Mouse (Mus musculus): ENCODE measurements around the gene Zfp426.

Gene Zfp426

GRCm38 (mm10) chr9:20453647-20454046 lies 38.9 kb downstream of the Zfp426 start:
- DNase-seq = no peak

- no peak for DNase-seq
These were observed 41.1 kb downstream of the Zfp426 start for GRCm38 (mm10) chr9:20451493-20451892.

- no peak for DNase-seq
These were observed 49.3 kb downstream of the Zfp426 start for GRCm38 (mm10) chr9:20443183-20443783.

GRCm38 (mm10) chr9:20430004-20430403 lies 62.5 kb downstream of the Zfp426 start:
- DNase-seq = no peak
